Mouse (Mus musculus) kidney, embryonic 14.5 days (tissue): ENCODE results near the gene Akain1. TPM values are rescaled to one million over a fixed set of nuclear protein-coding genes. Genes with fewer than 3 reads are reported as not detected.

Experiments
- ATAC-seq: fragments of 200-750 bp; cut with Nextera tagmentation; 2 replicates; pipeline ENCODE4 v1.8.0; 2017; ENCODE audit warnings: moderate number of reproducible peaks, mild to moderate bottlenecking, moderate TSS enrichment, moderate library complexity; ENCODE audit not compliant: low FRiP score, low TSS enrichment
- H3K27ac ChIP-seq: fragments of 300-500 bp; sonication (generic); 2 replicates; pipeline ENCODE4 v1.5.1; 2014; ENCODE audit warnings: low read depth, mild to moderate bottlenecking, low read length, moderate library complexity, mixed read lengths
- H3K27me3 ChIP-seq: fragments of 300-500 bp; sonication (generic); 2 replicates; pipeline ENCODE4 v1.6.1; 2014; ENCODE audit warnings: mild to moderate bottlenecking, low read length; ENCODE audit not compliant: control insufficient read depth, insufficient read depth
- H3K36me3 ChIP-seq: fragments of 300-500 bp; sonication (generic); 2 replicates; pipeline ENCODE4 v1.6.1; 2014; ENCODE audit warnings: low read length, mixed read lengths; ENCODE audit not compliant: control insufficient read depth, insufficient read depth
- H3K4me1 ChIP-seq: fragments of 300-500 bp; sonication (generic); 2 replicates; pipeline ENCODE4 v1.6.1; 2014; ENCODE audit warnings: low read length, mixed read lengths; ENCODE audit not compliant: control insufficient read depth, insufficient read depth
- H3K4me2 ChIP-seq: fragments of 300-500 bp; sonication (generic); replicated peaks from 2 replicates; pipeline ENCODE4 v1.6.1; 2014; ENCODE audit warnings: low read depth, mild to moderate bottlenecking, low read length
- H3K4me3 ChIP-seq: fragments of 300-500 bp; sonication (generic); 2 replicates; pipeline ENCODE4 v1.5.1; 2014; ENCODE audit warnings: mild to moderate bottlenecking, low read length
- H3K9ac ChIP-seq: fragments of 300-500 bp; sonication (generic); 2 replicates; pipeline ENCODE4 v1.6.1; 2014; ENCODE audit warnings: low read depth, mild to moderate bottlenecking, low read length, moderate library complexity
- H3K9me3 ChIP-seq: fragments of 300-500 bp; sonication (generic); 2 replicates; pipeline ENCODE4 v1.6.1; 2016; ENCODE audit warnings: low read length; ENCODE audit not compliant: control insufficient read depth
- WGBS: fragments of 180-500 bp; shearing (Covaris S2); extraction: QIAGEN DNeasy Blood & Tissue Kit; methylation state at CpG from one replicate; pipeline ENCODE4 v1.1.7; 2014; 5-methylcytosine and 5-hydroxymethylcytosine counted together
- polyA plus RNA-seq: library from polyadenylated mRNA; unstranded; fragments of >200 nt; fragmentation: Nextera tagmentation; extraction: Ambion mirVana; gene quantifications from 2 replicates; pipeline ENCODE4 v1.2.1, GENCODE M21; 2014

Gene Akain1
- not detected in 2 replicates for polyA plus RNA-seq

DNA sequence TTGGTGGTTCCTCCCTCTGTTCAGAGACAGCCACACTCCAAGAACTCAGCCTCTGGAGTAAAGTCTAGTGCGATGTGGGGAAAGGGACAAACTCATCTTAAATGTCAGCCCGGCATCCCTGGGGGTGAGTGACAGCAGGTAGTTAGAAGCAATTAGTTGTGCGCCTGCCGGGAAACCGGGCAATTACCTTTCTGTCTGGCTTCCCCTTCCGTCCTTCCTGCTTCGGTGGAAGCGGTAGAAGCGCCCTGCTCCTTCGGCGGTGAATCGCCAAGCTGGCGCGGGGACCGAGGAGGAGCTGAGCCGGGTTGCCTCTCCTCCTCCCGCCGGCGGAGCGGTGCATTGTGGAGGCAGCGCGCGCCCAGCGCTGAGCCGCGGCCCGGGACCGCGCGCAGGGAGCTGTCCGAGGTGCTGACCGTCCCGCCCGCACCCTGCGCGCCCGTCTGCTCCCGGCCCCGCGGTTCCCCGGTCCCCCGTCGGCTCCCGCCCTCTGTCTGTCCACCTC lies at the start of gene Akain1:
TSS of gene Akain1 (plus strand) at position 337 of the 502 bp plus-strand sequence.
- H3K27me3 ChIP-seq = peaks cover 33% of the 10 kb centered on the region
- no peak within 1 kb of the TSS; the same call in 1 of the 2 replicates for H3K9ac ChIP-seq
- no peaks in the 10 kb centered on the region for H3K36me3 ChIP-seq
- H3K9me3 ChIP-seq = no peaks in the 10 kb centered on the region
- H3K4me2 ChIP-seq = peak within 1 kb of the TSS; percentile 50
- H3K4me3 ChIP-seq = peak within 1 kb of the TSS; percentile 27
- H3K27ac ChIP-seq = no peak within 1 kb of the TSS
- peak; percentile 96 for ATAC-seq
- WGBS = under 1% methylated on average over 30 of the region's 44 CpGs
- peaks cover 6% of the 10 kb centered on the region; the same call in 1 of the 2 replicates for H3K4me1 ChIP-seq

DNA sequence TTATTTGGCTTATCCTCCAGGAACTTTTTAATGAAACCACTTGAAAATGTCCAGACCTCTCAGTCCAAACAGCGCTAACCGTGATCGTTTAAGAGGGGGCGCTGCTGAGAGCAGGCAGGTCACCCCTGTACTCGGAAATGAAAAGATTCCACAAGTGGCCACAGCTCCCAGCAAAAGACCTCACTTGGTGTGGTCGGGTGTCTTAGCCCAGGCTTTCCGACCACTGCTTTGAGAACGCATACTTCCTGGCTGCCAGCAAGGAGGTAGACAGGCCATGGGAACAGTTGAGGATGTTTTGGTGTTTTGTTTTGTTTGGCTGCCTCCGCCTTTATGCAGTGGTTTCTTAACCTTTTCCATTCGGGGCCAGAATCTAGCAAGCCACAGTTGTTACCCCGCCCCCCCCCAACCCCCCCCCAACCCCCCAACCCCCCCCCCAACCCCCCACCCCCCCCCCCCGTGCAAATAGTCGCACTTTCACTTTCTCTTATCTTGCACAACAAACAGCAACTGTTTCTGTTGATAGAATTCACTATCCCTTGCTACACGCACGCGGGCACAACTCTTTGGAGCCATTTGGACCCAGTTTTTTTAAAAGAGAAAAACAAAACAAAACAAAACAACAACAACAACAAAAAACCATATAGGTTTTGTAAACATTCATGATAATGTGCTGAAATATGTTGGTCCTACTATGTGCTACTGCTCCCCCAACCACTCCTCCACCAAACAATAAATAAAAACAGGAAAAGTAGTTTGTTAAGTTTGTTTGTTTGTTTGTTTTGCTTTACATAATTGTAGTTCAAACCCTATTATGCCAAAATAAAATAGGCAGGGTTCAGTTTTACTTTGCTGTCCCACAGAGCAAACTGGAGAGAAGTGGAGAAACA lies 42.7 kb upstream of the Akain1 start:
- no peak overlapping the region for H3K4me2 ChIP-seq

DNA sequence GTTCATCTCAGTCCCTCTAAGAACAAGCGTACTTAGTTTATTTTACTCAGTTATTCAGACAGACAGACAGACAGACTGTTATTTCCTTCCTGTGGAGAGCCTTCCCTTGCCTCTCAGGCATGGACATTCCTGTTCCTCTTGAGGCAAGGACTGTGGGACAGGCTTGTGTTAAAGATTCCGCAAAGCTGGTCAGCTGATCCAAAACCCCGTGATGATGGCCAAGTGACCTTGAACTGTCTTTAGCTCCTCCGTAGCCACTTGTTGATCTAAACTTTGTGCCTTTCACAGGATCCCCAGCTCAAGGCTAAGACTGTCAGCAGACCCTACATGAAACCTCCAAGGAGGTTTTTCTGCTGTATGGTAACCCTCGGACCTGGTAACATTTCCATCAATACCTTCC lies 42.0 kb upstream of the Akain1 start:
- Histone ChIP-seq H3K9ac (no peak overlapping the region), H3K27me3 (no peaks in the 10 kb centered on the region), H3K27ac (no peak overlapping the region), H3K4me2 (no peak overlapping the region), H3K36me3 (no peaks in the 10 kb centered on the region), H3K9me3 (no peaks in the 10 kb centered on the region), H3K4me3 (no peak overlapping the region), H3K4me1 (no peaks in the 10 kb centered on the region)
- ATAC-seq = peak; percentile 35; the same call in 1 of the 2 replicates
- WGBS = 41% methylated on average over 5 of the region's 5 CpGs

More for the DNA sequence above, 42.7 kb upstream of the Akain1 start:
- Histone ChIP-seq H3K4me1 (no peaks in the 10 kb centered on the region), H3K36me3 (peaks cover 1% of the 10 kb centered on the region; the same call in 1 of the 2 replicates), H3K9me3 (no peaks in the 10 kb centered on the region), H3K4me3 (no peak overlapping the region), H3K9ac (no peak overlapping the region), H3K27me3 (no peaks in the 10 kb centered on the region), H3K27ac (no peak overlapping the region)
- 52% methylated on average over 16 of the region's 16 CpGs for WGBS
- no peak for ATAC-seq

DNA sequence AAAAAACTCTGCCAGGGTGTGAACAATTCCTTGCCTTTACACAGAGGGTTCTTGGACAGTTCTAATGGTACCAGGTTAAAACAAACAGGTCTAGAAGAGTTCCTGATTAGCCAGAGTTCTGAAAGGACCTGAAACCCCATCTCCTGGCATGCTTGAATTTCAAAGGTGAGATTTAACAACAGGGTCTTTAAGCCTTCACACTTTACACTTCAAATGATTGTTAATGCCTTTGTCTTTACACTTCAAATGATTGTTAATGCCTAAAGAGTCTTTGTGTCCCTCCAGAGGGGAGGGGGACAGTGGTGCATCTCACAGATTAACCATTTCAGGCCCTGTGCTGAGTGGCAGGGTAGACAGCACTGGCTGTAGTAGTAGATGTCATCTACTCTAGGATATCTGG lies 41.0 kb upstream of the Akain1 start:
- Histone ChIP-seq H3K4me1 (no peaks in the 10 kb centered on the region), H3K36me3 (no peaks in the 10 kb centered on the region), H3K9me3 (no peaks in the 10 kb centered on the region), H3K27me3 (no peaks in the 10 kb centered on the region), H3K27ac (no peak overlapping the region), H3K9ac (no peak overlapping the region), H3K4me3 (no peak overlapping the region), H3K4me2 (no peak overlapping the region)
- no peak for ATAC-seq

DNA sequence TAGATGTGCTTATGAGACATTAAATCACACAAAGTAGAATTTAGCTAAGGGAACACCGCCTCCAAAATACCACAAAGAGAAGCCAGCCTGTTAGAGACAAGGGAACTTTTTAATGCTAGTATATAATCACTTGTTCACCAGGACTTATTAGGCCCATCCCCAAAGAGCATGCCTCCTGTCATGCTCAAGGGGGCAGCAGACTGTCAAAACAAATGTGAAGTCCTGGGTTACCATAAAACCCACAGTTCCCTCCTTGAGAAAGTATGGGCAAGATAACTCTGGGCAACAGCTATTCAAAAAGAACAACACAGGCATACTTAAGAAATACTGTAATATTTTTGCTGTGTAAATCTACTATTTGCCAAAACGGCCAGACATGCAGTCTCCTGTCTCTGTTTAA lies 38.0 kb upstream of the Akain1 start:
- H3K27me3 ChIP-seq = no peaks in the 10 kb centered on the region
- H3K4me3 ChIP-seq = no peak overlapping the region
- no peaks in the 10 kb centered on the region for H3K4me1 ChIP-seq
- H3K4me2 ChIP-seq = no peak overlapping the region
- H3K9ac ChIP-seq = no peak overlapping the region
- no peaks in the 10 kb centered on the region for H3K36me3 ChIP-seq
- H3K9me3 ChIP-seq = no peaks in the 10 kb centered on the region
- no peak overlapping the region for H3K27ac ChIP-seq
- no peak for ATAC-seq
- 80% methylated on average over 2 of the region's 2 CpGs for WGBS

DNA sequence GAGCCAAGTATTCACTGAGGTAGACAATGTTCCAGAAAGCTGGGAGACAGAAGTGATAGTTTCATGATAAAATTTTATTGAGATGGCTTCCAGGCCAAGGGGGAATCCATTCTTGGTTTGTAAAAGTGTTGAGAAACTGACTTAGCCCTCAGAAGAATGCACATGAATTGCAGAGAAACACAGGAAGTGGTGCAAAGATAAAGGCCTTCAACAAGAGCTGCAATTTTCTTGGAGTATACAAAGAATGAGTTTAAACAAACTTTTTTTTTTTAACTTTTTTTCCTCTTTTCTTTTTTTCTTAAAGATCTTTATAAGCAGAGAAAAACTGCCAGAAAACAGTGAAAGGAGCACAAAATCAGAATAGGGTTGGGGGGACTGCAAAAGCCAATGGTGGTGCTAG lies 23.0 kb upstream of the Akain1 start:
- no peaks in the 10 kb centered on the region for H3K27me3 ChIP-seq
- peak overlapping the region; percentile 80; the same call in 1 of the 2 replicates for H3K9ac ChIP-seq
- no peaks in the 10 kb centered on the region for H3K9me3 ChIP-seq
- peak overlapping the region; percentile 61 for H3K4me3 ChIP-seq
- no peaks in the 10 kb centered on the region for H3K36me3 ChIP-seq
- no peaks in the 10 kb centered on the region for H3K4me1 ChIP-seq
- H3K4me2 ChIP-seq = peak overlapping the region; percentile 54
- H3K27ac ChIP-seq = no peak overlapping the region
- no peak for ATAC-seq

DNA sequence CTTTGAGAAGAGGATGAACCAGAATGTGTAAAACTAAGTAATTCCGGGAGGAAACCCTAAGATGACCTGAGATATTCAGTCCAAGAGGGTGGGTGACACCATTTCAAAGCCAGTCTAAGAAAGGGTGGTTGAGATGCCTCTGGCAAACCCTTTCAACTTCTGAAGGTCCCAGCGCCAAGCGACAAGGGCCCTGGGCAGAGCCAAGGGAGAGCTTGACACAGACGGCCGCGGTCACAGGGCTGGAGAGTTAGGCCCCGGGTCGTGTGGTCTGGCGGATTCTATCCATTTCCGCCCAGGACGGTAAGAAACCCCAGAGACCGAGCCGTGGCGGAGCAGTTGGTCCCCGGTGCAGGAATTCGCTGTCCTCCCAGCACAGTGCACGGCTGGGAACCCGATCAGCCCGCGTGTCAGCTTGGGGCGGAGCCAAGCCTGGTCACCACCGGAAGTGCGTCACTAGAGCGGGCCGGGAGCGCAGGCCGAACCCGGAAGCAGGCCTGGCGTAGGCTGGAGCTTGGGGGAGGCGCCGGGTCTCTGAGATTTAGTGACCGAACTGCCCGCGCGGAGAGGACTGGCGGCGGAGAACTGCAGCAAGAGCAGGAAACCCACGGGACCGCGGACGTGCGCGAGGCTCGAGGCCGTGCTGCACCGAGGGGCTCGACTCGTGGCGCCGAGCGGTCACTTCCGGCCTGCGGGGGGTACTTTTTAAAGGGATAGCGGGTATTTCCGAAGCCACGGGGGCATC lies 22.0 kb upstream of the Akain1 start:
- Histone ChIP-seq H3K36me3 (no peaks in the 10 kb centered on the region), H3K9ac (peak overlapping the region; percentile 80), H3K27ac (peak overlapping the region; percentile 94), H3K4me2 (peak overlapping the region; percentile 54), H3K4me1 (no peaks in the 10 kb centered on the region), H3K27me3 (no peaks in the 10 kb centered on the region), H3K9me3 (no peaks in the 10 kb centered on the region), H3K4me3 (peak overlapping the region; percentile 61)
- under 1% methylated on average over 56 of the region's 56 CpGs for WGBS
- ATAC-seq = peak; percentile 100

DNA sequence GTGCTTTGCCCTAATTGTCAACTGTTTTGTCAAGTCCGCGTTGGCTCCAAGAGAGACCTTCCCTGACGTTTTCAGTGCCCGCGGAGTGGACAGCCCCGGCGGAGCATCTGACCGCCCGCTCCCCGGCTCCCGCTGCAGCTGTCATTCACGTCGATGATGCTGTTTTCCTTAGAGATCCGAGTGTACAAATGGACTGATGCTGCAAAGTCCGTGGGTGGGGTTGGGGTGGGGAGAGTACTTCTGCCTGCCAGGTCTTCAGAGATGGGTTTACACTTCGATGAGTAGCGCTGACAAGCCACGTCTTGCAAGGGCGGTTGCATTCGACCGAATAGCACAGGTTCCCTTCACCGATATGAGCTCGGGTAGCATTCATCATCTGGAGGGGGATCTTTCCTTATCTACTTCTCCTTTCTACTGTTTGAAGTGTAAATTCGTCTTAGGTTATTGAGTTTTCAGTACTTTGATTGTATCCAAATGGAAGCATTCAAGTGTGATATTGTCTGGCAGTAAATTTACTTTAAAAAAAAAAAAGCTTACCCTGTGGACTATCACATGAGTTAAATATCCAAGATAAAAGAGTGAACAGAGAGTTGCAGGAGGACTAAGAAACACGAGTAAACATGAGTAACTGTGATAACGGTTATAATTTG lies 21.3 kb upstream of the Akain1 start:
- WGBS = 2% methylated on average over 26 of the region's 26 CpGs
- Histone ChIP-seq H3K4me2 (peak overlapping the region; percentile 54), H3K9ac (peak overlapping the region; percentile 80), H3K4me3 (peak overlapping the region; percentile 61), H3K27ac (peak overlapping the region; percentile 94; the same call in 1 of the 2 replicates), H3K27me3 (no peaks in the 10 kb centered on the region), H3K9me3 (no peaks in the 10 kb centered on the region), H3K36me3 (no peaks in the 10 kb centered on the region), H3K4me1 (no peaks in the 10 kb centered on the region)
- ATAC-seq = peak; percentile 68
